Mouse (Mus musculus) granulocyte monocyte progenitor cell, adult 5-6 weeks (primary cell): ENCODE results near the gene Coro7. TPM values are rescaled to one million over a fixed set of nuclear protein-coding genes. Genes with fewer than 3 reads are reported as not detected.
"Not testable (repeated sequence)": the region's sequence is repeated elsewhere in the genome, so short reads cannot be mapped to it uniquely, and the experiment has no call there.

ENCODE experiments used
- ATAC-seq: replicated peaks from 2 replicates; pipeline ENCODE4 v1.8.0; 2016; ENCODE audit warnings: mild to moderate bottlenecking, moderate TSS enrichment, inconsistent platforms; ENCODE audit not compliant: poor library complexity, severe bottlenecking
- total RNA-seq, 2 experiments: library from RNA; stranded (forward) in 1 of 2; stranded (reverse) in 1 of 2; fragments of 200-712, 200-1000 nt in 1 of 2; fragments of >200 nt in 1 of 2; fragmentation: Nextera tagmentation in 1 of 2; gene quantifications; 2 replicates each; pipeline ENCODE4 v1.2.3; 2014 to 2017

The Coro7 gene
- total RNA-seq, 2 experiments from 2014 or later, result 58.1 to 187 TPM

DNA sequence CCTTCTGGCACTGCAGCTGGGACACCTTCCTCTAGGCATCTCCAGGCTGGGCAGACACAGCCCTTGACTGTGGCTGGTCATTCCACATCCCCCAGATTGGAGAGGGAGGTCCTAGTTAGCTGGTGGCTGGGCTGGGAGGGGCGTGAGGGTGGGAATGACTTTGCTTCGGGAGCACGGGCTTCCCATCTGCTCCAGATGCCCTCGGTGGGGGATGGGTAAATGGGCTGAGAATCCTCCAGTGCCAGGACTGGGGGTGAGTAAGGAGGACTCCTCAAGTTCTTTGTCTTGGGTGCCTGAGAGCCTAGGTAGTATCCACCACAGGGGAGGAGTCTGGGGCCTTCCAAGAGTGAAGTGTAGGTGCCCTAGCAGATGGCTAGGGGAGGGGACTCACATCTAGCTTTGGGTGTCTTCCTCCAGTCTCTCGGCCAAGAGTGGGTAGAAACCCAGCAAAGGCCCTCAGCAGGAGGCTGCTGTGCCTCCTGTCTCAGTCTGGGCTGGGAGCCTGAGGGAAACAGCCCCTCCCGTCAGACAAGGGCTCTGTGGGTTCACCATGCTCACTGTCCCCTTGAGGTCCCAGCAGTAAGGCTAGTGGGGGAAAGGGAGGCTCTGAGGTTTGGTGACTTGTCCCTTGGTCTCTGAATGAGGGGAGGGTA, 80.6 kb downstream of the Coro7 start:
- ATAC-seq, result no peak

DNA sequence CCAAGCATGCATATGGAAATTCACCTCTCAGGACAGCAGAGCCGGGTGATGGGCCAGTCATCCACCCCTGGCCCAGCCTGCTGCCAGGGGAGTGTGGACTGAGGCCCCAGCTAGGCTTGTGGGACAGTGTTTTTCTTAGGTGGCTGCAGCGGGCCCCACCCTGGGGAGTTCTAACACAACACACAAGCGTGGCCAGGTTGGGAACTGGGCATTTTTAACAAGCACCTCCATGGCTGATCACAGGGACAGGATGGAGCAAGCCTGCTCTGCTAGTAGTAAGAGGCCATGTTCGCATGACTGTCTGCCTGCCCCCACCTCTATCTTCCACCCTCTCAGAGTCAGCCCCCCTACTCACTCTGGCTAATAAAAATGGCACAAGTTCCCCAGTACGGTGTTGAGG, 81.5 kb downstream of the Coro7 start:
- no peak for ATAC-seq

DNA sequence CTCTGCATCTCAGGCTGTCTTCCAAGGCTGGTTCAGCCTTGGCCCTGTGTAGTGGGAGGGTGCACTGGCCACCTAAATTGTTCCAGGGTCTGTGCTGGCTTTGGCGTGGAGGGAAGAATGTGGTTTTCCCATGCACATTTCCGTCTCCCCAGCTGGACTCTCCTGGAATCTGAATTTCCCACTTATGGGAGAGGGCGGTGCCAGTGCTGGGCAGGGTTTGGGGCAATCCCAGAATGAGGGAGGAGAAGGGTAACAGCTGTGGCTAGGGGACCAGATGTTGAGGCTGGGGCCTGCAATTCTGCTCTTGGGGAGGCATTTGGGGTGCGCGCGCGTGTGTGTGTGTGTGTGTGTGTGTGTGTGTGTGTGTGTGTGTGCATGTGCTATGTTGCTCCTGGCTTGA, 82.3 kb downstream of the Coro7 start:
- no peak for ATAC-seq

- ATAC-seq, result no peak
Measured at GRCm38 (mm10) chr16:4596836-4597235, 82.7 kb downstream of the Coro7 start.

- ATAC-seq, result no peak
Measured at GRCm38 (mm10) chr16:4596141-4596728, 83.3 kb downstream of the Coro7 start.

- no peak for ATAC-seq
Measured at GRCm38 (mm10) chr16:4595527-4595963, 84.0 kb downstream of the Coro7 start.

- peak; percentile 31 for ATAC-seq
Measured at GRCm38 (mm10) chr16:4594814-4595526, 84.6 kb downstream of the Coro7 start.

- ATAC-seq, result peak; percentile 48
Measured at GRCm38 (mm10) chr16:4593971-4594813, 85.4 kb downstream of the Coro7 start, which contains the start of gene Glis2. Glis2 (plus strand) TSS chr16:4594713.

- 0 out of 2 replicates have a peak, but pooled peaks have one; percentile 26 for ATAC-seq
Measured at GRCm38 (mm10) chr16:4592909-4593875, 86.4 kb downstream of the Coro7 start.

DNA sequence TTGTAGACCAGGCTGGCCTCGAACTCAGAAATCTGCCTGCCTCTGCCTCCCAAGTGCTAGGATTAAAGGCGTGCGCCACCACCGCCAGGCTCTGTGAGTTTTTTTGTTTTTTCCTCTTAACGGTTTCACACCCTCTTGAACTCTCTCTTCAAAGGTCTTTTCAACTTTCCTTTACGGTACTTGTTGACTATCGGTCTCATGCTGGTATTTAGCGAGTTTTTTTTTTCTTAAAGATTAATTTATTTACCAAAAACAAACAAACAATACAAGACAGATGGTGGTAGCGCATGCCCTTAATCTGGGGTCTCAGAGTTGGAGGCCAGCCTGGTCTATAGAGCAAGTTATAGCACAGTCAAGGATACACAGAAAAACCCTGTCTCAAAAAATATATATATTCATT, 89.3 kb downstream of the Coro7 start:
- no peak for ATAC-seq

- ATAC-seq, result no peak
Measured at GRCm38 (mm10) chr16:4587516-4588210, 91.9 kb downstream of the Coro7 start.

DNA sequence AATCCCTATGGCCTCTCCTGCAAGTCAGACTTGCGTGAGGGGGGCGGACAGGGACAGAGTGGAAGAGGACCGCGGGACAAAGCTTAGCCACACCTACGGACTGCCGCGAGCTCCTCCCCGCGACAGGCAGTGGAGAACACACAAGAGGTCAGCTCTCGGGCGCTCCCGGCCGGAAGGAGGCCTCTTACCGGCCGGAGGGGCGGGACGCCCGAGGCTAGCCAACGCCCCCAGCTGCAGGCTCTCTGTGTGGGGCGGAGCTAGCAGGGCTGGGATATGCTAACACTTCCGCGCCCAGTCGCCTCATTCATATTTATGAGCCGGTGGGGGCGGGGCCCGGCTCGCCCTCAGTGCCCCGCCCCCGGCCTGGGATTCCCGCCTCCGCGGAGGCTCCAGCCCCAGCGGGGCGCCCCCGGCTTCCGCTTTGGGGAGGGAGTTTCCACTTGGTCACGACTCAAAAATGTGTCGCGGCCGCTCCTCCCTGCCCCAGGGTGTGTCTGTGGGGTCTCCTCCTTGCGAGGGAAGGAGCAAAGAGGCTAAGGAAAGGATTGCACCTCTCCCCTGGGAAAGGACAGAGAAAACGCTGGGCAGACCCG, 93.0 kb downstream of the Coro7 start:
- ATAC-seq, result peak; percentile 95

DNA sequence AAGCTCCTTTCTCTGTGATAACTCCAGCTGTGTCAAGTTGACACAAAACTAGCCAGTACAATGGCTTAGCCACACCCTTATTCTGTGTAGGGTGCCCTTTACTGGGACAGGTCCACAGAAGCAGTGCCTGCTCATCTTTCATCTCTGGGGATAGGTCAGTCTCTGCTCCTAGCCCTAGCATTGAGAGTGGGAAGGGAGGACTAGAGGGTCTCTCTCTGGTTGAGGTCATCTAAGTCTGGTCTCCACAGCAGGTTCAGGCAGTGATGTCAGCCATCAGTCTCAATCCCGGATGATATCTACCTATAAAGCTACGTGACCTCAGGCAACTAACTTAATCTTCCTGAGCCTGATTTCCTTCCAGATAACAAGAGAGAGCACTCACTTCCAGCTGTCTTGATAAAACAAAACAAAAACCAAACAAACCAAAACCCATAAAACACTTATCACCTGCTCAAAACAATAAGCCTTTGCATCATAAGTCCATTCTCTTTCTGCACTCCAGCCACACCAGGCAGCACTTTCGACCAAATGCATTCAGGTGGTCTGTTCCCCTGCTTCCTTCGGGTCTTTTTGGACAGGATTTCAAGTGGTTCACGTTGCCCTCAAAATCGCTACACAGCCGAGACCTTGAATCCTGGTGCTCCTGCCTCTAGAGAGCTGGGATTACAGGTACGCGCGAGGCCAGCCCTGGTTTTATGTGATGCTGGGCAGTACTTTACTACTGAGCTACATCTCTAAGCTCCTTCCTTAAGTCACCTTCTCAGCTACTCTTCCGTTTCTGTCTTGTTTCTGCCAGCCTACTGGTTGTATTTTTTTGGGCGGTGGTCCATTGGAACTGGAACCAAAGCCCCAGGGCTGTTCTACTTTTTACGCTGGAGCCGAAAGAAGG, 93.7 kb downstream of the Coro7 start:
- peak; percentile 2; the same call in 1 of the 2 replicates for ATAC-seq

- ATAC-seq, result no peak
Measured at GRCm38 (mm10) chr16:4584438-4584837, 95.1 kb downstream of the Coro7 start.

- ATAC-seq, result peak; percentile 40
Measured at GRCm38 (mm10) chr16:4583807-4584206, 95.8 kb downstream of the Coro7 start.

DNA sequence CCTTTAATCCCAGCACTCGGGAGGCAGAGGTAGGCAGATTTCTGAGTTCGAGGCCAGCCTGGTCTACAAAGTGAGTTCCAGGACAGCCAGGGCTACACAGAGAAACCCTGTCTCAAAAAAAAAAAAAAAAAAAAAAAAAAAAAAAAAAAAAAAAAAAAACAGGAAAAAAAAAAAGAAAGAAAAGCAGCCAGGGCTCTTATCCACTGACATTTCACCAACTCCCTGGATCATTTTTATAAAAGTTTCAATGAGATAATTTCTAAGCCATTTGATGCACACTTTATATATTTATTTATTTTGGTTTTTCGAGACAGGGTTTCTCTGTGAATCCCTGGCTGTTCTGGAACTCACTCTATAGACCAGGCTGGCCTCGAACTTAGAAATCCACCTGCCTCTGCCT, 98.4 kb downstream of the Coro7 start:
- not testable (repeated sequence) for ATAC-seq

DNA sequence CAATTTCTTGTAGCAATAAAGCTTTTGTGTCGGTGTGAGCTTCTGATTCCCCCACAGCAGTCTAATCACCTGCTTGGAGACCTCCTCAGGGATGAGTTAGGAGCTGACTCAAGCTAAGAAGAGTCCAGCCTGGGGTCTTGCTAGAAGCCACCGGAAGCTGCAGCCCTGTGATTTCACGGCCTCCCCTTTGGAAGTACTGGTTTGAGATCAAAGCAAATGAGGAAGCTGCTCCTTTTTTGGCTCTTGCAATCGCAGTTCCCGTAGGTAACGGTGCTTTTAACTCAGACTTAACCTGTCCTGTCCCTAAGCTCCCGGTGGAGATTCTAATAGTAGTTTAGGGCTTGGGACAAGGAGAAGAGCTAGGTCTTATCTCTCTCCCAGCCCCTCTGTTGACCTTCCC, 100.9 kb downstream of the Coro7 start:
- ATAC-seq, result peak; percentile 56
